Mouse (Mus musculus) lung, postnatal 0 days (tissue): ENCODE measurements at regions not wholly inside any gene's neighbourhood (a gene's known extent, or its start where the extent isn't known, plus 50 kb on each side); places are given as distances from the start of the nearest gene placed in this dataset.

Source experiments
- ATAC-seq: fragments of 200-750 bp; cut with Nextera tagmentation; 2 replicates; pipeline ENCODE4 v1.8.0; 2017; ENCODE audit warnings: moderate library complexity
- DNase-seq: peaks from one replicate; pipeline ENCODE4 v3.0.0-alpha.2; 2016; ENCODE audit warnings: low spot score
- H3K27ac ChIP-seq: fragments of 300-500 bp; sonication (generic); 2 replicates; pipeline ENCODE4 v1.5.1; 2014; ENCODE audit warnings: antibody characterized with exemption, mild to moderate bottlenecking, low read length, mixed read lengths
- H3K27me3 ChIP-seq: fragments of 300-500 bp; sonication (generic); replicated peaks from 2 replicates; pipeline ENCODE4 v1.6.1; 2014; ENCODE audit warnings: low read length, mixed read lengths; ENCODE audit not compliant: insufficient read depth
- H3K36me3 ChIP-seq: fragments of 300-500 bp; sonication (generic); 2 replicates; pipeline ENCODE4 v1.6.1; 2014; ENCODE audit warnings: low read length, mixed read lengths; ENCODE audit not compliant: insufficient read depth
- H3K4me1 ChIP-seq: fragments of 300-500 bp; sonication (generic); 2 replicates; pipeline ENCODE4 v1.6.1; 2014; ENCODE audit warnings: antibody characterized with exemption, low read depth, low read length, mixed read lengths; ENCODE audit not compliant: insufficient read depth
- H3K4me2 ChIP-seq: fragments of 300-500 bp; sonication (generic); replicated peaks from 2 replicates; pipeline ENCODE4 v1.6.1; 2014; ENCODE audit warnings: low read depth, mild to moderate bottlenecking, low read length, moderate library complexity, mixed read lengths
- H3K4me3 ChIP-seq: fragments of 300-500 bp; sonication (generic); 2 replicates; pipeline ENCODE4 v1.5.1; 2014; ENCODE audit warnings: low read depth, low read length
- H3K9ac ChIP-seq: fragments of 300-500 bp; sonication (generic); replicated peaks from 2 replicates; pipeline ENCODE4 v1.6.1; 2014; ENCODE audit warnings: low read depth, mild to moderate bottlenecking
- H3K9me3 ChIP-seq: fragments of 300-500 bp; sonication (generic); 2 replicates; pipeline ENCODE4 v1.6.1; 2016; ENCODE audit warnings: low read length, mixed read lengths
- CTCF ChIP-seq: IDR thresholded peaks from 2 replicates; pipeline ENCODE4 v1.5.1; 2016; ENCODE audit warnings: antibody characterized with exemption, mild to moderate bottlenecking
- EP300 ChIP-seq: IDR thresholded peaks from 2 replicates; pipeline ENCODE4 v1.6.1; 2016; ENCODE audit warnings: antibody characterized with exemption, mild to moderate bottlenecking, control low read depth
- WGBS: fragments of 180-500 bp; shearing (Covaris S2); extraction: QIAGEN DNeasy Blood & Tissue Kit; methylation state at CpG from one replicate; pipeline ENCODE4 v1.1.7; 2014; 5-methylcytosine and 5-hydroxymethylcytosine counted together

DNA sequence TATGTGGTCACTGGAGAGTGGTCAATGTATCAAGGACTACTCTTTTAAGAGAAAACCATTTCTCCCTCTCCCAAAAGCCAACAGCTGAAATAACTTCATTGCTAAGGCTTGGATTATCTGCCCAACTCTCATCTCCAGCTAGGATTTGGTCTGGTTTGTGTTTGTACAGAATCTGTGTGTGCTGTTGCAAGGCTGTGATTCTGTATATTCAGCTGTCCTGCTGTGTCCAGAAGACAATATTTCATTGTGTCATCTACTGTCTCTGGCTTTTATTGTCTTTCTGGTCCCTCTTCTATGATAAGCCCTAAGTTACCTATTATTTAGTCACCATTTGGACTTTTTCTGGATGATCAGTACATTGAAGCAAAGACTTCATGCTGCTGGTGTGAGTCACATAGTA is 110.9 kb downstream of the Cenpc1 start:
- Histone ChIP-seq H3K4me1 (no peaks in the 10 kb centered on the region), H3K4me2 (no peak overlapping the region), H3K9me3 (no peaks in the 10 kb centered on the region), H3K27me3 (no peaks in the 10 kb centered on the region), H3K4me3 (no peak overlapping the region), H3K27ac (no peak overlapping the region), H3K36me3 (no peaks in the 10 kb centered on the region), H3K9ac (no peak overlapping the region)
- TF ChIP-seq CTCF = no peak
- no peak for TF ChIP-seq EP300
- ATAC-seq = no peak
- no peak for DNase-seq

DNA sequence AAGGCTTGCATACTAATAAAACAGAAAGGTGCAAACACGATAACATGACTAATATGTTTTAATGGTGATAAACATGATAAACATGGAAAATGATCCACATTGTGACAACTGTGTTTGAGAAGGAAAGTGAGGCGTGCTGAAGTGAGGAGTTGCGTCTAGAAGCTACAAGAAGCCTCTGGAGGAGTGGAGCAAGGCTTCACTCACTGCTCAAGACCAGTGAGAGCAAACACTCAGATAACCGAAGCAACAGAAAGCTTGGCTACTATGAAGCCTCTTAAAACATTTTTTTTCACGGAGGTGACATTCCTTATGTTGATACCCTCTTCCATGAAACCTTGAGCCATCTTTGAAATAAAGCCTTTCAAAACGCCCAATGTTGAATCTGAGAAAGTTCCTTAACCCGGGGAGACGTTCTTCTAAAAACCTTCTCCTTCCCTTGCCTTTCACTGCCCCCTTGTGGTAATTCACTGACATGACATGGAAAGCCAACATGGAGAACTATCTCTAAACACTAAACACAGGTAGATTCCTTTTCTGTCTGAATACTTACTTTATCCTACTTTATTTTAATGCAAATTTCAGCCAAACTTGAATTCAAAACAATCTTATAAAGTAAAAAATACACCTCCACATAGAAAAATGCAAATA is 128.6 kb downstream of the Cenpc1 start:
- TF ChIP-seq CTCF (peak; percentile 90), EP300 (no peak)
- no peaks in the 10 kb centered on the region for H3K36me3 ChIP-seq
- no peak for ATAC-seq
- H3K27ac ChIP-seq = no peak overlapping the region
- no peak overlapping the region for H3K4me2 ChIP-seq
- no peak overlapping the region for H3K4me3 ChIP-seq
- 28% methylated on average over 8 of the region's 8 CpGs for WGBS
- no peaks in the 10 kb centered on the region for H3K27me3 ChIP-seq
- H3K9ac ChIP-seq = no peak overlapping the region
- no peaks in the 10 kb centered on the region for H3K9me3 ChIP-seq
- H3K4me1 ChIP-seq = no peaks in the 10 kb centered on the region
- peak; percentile 73 for DNase-seq

DNA sequence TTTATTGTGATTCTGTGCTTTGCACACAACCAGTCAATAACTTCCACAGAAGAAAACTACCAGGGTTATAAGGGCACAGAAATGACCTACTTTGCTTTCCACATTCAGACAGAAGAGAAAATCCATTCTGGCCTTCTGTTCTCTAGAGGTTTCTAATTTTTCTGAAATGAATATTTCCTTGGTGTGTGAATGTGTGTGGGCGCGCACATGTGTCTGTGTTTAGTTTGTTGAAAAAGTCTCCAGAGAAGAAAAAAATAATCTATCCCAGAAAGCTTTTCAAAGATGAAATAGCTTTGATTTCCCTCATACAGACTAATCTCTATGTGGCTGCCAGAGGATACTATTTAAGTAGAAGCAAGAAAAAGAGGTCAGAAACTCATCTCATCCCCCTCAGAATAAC is 147.1 kb downstream of the Cenpc1 start:
- 98% methylated on average over 2 of the region's 2 CpGs for WGBS
- ATAC-seq (no peak), DNase-seq (no peak)
- Histone ChIP-seq H3K27me3 (no peaks in the 10 kb centered on the region), H3K4me3 (no peak overlapping the region), H3K9ac (no peak overlapping the region), H3K4me1 (no peaks in the 10 kb centered on the region), H3K4me2 (no peak overlapping the region), H3K27ac (no peak overlapping the region), H3K9me3 (no peaks in the 10 kb centered on the region), H3K36me3 (no peaks in the 10 kb centered on the region)
- TF ChIP-seq CTCF (no peak), EP300 (no peak)

DNA sequence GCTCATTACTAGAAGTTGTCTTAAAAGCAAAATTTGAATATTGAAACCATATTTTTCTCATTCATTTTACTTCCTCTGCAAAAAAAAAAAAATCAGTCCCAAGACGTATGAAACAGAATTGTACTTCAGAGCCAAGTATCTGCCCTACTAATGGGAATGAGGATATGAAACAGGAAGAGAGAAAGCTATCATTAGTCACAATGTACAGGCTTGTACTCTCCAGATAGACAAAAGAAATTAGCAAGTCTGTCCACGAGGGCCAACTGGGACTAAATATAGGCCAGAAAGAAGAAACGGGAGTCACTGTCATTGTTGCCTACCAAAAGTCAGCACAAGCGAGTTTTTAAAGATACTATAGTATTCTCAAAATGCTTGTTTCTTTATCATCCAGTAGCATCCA is 150.4 kb downstream of the Cenpc1 start:
- Histone ChIP-seq H3K4me1 (no peaks in the 10 kb centered on the region), H3K9ac (no peak overlapping the region), H3K27me3 (no peaks in the 10 kb centered on the region), H3K27ac (no peak overlapping the region), H3K9me3 (no peaks in the 10 kb centered on the region), H3K4me3 (no peak overlapping the region), H3K4me2 (no peak overlapping the region), H3K36me3 (no peaks in the 10 kb centered on the region)
- ATAC-seq (no peak), DNase-seq (no peak)
- TF ChIP-seq EP300 = no peak
- WGBS = 57% methylated on average over 4 of the region's 4 CpGs

DNA sequence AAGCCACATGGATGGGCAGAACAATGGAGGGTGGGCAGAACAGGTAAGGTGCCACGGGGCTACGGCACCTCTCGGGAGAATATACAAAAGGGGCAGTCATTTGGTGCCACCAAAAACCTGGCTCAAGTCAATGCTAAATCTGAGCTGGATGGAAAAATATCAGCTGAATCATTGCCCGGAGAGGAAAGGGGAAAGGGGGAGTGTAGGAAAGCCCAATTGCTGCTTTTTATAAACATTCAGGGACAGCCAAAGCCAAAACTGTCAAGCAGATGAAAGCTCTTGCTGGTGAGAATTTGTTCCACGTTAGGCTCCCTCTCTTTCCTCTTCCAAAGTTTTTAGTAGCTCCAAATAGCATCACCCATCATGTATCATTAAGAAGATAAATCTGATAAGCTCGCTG is 168.9 kb downstream of the Cenpc1 start:
- Histone ChIP-seq H3K27ac (no peak overlapping the region), H3K36me3 (no peaks in the 10 kb centered on the region), H3K9me3 (no peaks in the 10 kb centered on the region), H3K27me3 (no peaks in the 10 kb centered on the region), H3K9ac (no peak overlapping the region), H3K4me1 (no peaks in the 10 kb centered on the region), H3K4me2 (no peak overlapping the region), H3K4me3 (no peak overlapping the region)
- TF ChIP-seq CTCF (no peak), EP300 (no peak)
- WGBS = 58% methylated on average over 6 of the region's 6 CpGs
- ATAC-seq = no peak
- no peak for DNase-seq

DNA sequence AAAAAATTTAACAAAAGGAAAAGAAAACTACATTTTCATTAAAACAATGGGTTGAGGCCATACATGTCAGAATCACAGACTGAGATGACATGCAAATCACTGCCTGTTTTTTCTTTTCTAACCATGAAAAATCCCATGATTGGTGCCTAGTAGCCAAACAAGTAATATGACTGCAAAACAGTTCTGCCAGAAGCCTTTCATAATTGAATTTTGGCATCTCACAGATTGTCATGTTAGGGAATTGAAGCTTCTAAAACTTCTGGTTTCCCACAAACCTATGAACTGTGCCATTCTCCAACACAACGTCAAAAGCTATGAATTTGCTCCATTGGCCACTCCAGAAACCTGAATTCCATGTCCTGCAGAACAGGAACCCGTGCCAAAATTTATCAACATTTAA is 169.6 kb downstream of the Cenpc1 start:
- Histone ChIP-seq H3K4me2 (no peak overlapping the region), H3K27me3 (no peaks in the 10 kb centered on the region), H3K9me3 (no peaks in the 10 kb centered on the region), H3K9ac (no peak overlapping the region), H3K4me3 (no peak overlapping the region), H3K27ac (no peak overlapping the region), H3K4me1 (no peaks in the 10 kb centered on the region), H3K36me3 (no peaks in the 10 kb centered on the region)
- ATAC-seq (no peak), DNase-seq (no peak)
- 49% methylated on average over 2 of the region's 2 CpGs for WGBS
- TF ChIP-seq CTCF = no peak
- no peak for TF ChIP-seq EP300

DNA sequence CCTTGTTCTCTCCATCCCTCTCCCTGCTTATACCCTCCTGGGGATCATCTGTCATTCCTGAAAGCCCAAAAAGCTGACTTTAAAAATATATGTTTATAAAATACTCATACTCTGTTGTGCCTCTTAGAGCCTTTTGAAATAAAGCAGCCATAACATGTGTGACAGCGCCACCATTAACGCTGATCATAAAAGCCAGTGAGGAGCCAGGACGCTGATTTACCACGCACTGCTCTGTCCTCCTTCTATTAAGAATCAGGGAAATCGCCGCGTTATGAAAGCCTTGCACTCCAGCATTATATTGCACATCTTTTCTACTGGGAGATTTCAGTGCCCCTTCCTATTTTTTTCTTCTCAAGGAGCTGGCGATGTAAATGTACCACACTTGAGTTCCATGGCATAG is 195.1 kb downstream of the Cenpc1 start:
- no peak for DNase-seq
- no peaks in the 10 kb centered on the region for H3K4me1 ChIP-seq
- no peaks in the 10 kb centered on the region for H3K9me3 ChIP-seq
- no peak overlapping the region for H3K27ac ChIP-seq
- no peak overlapping the region for H3K9ac ChIP-seq
- no peaks in the 10 kb centered on the region for H3K27me3 ChIP-seq
- no peak for TF ChIP-seq CTCF
- no peak for TF ChIP-seq EP300
- 83% methylated on average over 8 of the region's 8 CpGs for WGBS
- ATAC-seq = no peak
- no peak overlapping the region for H3K4me2 ChIP-seq
- H3K36me3 ChIP-seq = no peaks in the 10 kb centered on the region
- H3K4me3 ChIP-seq = no peak overlapping the region
